Mouse (Mus musculus): ENCODE data around the gene Homer2. TPM values are rescaled to one million over a fixed set of nuclear protein-coding genes. Genes with fewer than 3 reads are reported as not detected.

Gene Homer2
- polyA plus RNA-seq, 1 experiment = 0.05 TPM

DNA sequence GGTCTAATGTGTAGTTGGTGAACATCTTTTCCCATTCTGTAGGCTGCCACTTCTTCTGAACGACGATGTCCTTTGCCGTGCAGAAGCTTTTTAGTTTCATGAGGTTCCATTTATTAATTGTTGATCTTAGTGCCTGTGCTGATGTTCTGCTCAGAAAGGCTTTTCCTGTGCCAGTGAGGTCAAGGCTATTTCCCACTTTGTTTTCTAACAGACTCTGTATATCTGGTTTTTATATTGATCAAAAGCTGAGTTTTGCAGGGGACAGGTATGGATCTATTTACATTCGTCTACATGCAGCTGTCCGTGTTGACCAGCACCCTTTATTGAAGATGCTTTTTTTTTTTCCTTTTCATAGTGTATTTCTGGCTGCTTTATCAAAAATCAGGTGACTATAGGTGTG is 128.0 kb downstream of the Homer2 start:
- H3K36me3 ChIP-seq (ENCODE audit: control insufficient read depth, insufficient read depth) = peaks cover 6% of the 10 kb centered on the region
- H3K79me3 ChIP-seq (ENCODE audit: low read depth) = no peaks in the 10 kb centered on the region
- TF ChIP-seq CEBPB (IDR thresholded peaks at IDR 0.05; ENCODE audit: low read depth) = no peak
- TF ChIP-seq MYOG (IDR thresholded peaks at IDR 0.05; ENCODE audit: control insufficient read depth, extremely low read depth, insufficient read length) = no peak
- TF ChIP-seq USF1 (IDR thresholded peaks at IDR 0.05; ENCODE audit: low read depth) = no peak
- no peak for TF ChIP-seq MYOD1 (IDR thresholded peaks at IDR 0.05; ENCODE audit: control insufficient read depth, insufficient read length, low read depth)
- no peak for TF ChIP-seq CTCF (IDR thresholded peaks at IDR 0.05; ENCODE audit: control insufficient read depth, insufficient read depth, insufficient read length)
- no peak for TF ChIP-seq MAX (IDR thresholded peaks at IDR 0.05)
- no peaks in the 10 kb centered on the region for H3K79me2 ChIP-seq (ENCODE audit: control insufficient read depth, insufficient read depth)
- no peaks in the 10 kb centered on the region for H3K27me3 ChIP-seq (ENCODE audit: control insufficient read depth, insufficient read depth, insufficient read length)
- H3K4me3 ChIP-seq (ENCODE audit: insufficient read depth, poor library complexity, severe bottlenecking) = no peak overlapping the region
- H3ac ChIP-seq (ENCODE audit: control insufficient read depth, insufficient read length, low read depth) = no peak overlapping the region

DNA sequence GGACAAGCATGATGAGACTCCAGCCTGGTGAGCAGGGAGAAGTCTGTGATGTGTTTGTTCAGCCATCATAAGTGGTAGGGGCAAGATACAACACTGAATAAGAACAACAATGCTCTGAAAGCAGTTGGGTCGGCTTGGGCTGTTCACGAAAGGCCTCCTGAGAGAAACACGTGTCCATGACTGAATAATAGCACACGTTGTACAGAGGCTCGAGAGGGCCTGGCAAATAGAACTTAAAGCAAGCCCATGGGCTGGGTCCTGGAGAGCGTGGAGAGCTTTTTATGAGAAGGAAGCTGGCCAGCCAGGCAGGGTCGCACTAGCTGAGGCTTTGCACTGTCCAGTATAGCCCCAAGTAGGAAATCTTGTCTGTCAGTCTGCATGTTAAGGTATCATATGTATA is 128.9 kb downstream of the Homer2 start:
- Histone ChIP-seq H3K79me2 (ENCODE audit: control insufficient read depth, insufficient read depth) (peaks cover 7% of the 10 kb centered on the region), H3K79me3 (ENCODE audit: low read depth) (no peaks in the 10 kb centered on the region)
- no peak for TF ChIP-seq CEBPB (IDR thresholded peaks at IDR 0.05; ENCODE audit: low read depth)
- TF ChIP-seq CTCF (IDR thresholded peaks at IDR 0.05; ENCODE audit: control insufficient read depth, insufficient read depth, insufficient read length) = no peak
- TF ChIP-seq FOSL1 (IDR thresholded peaks at IDR 0.05; ENCODE audit: insufficient read depth, low read length, poor library complexity, severe bottlenecking) = no peak
- no peak for TF ChIP-seq MYOD1 (IDR thresholded peaks at IDR 0.05; ENCODE audit: control insufficient read depth, insufficient read length, low read depth)
- no peak for TF ChIP-seq MYOG (IDR thresholded peaks at IDR 0.05; ENCODE audit: control insufficient read depth, extremely low read depth, insufficient read length)
- no peak for TF ChIP-seq MAX (IDR thresholded peaks at IDR 0.05)
- TF ChIP-seq USF1 (IDR thresholded peaks at IDR 0.05; ENCODE audit: low read depth) = no peak

DNA sequence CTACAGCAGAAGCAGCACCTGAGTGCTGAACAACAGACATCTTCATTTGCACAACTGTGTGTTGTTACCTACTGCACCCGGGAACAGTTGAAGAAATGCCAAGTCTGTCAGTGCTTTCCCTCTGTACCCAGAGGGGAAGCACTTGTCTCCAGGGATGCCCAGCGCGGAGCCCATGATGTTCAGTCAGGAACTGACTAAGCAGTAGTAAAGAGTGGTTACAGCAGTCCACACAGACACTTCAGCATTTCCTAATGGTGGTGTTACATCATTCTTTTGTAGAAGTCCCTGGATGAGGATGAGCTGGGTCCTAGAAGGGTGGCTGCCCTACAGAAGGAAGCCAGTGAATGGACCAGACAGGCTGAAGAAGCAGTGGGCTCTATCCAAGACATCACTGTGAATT is 129.5 kb downstream of the Homer2 start:
- peaks cover 10% of the 10 kb centered on the region for H3K79me2 ChIP-seq (ENCODE audit: control insufficient read depth, insufficient read depth)
- H3K4me3 ChIP-seq (ENCODE audit: insufficient read depth, poor library complexity, severe bottlenecking) = no peak overlapping the region
- TF ChIP-seq USF1 (IDR thresholded peaks at IDR 0.05; ENCODE audit: low read depth) (no peak), CTCF (IDR thresholded peaks at IDR 0.05; ENCODE audit: control insufficient read depth, insufficient read depth, insufficient read length) (no peak), CEBPB (IDR thresholded peaks at IDR 0.05; ENCODE audit: low read depth) (no peak), MYOG (IDR thresholded peaks at IDR 0.05; ENCODE audit: control insufficient read depth, extremely low read depth, insufficient read length) (no peak), MYOD1 (IDR thresholded peaks at IDR 0.05; ENCODE audit: control insufficient read depth, insufficient read length, low read depth) (no peak), FOSL1 (IDR thresholded peaks at IDR 0.05; ENCODE audit: insufficient read depth, low read length, poor library complexity, severe bottlenecking) (no peak), MAX (IDR thresholded peaks at IDR 0.05) (no peak)
- H3K36me3 ChIP-seq (ENCODE audit: control insufficient read depth, insufficient read depth) = peaks cover 6% of the 10 kb centered on the region
- H3K79me3 ChIP-seq (ENCODE audit: low read depth) = no peaks in the 10 kb centered on the region
- no peak overlapping the region for H3ac ChIP-seq (ENCODE audit: control insufficient read depth, insufficient read length, low read depth)
- H3K27me3 ChIP-seq (ENCODE audit: control insufficient read depth, insufficient read depth, insufficient read length) = no peaks in the 10 kb centered on the region

More for the DNA sequence above, 128.9 kb downstream of the Homer2 start:
- H3ac ChIP-seq (ENCODE audit: control insufficient read depth, insufficient read length, low read depth) = no peak overlapping the region
- H3K4me3 ChIP-seq (ENCODE audit: insufficient read depth, poor library complexity, severe bottlenecking) = no peak overlapping the region
- no peaks in the 10 kb centered on the region for H3K27me3 ChIP-seq (ENCODE audit: control insufficient read depth, insufficient read depth, insufficient read length)
- peaks cover 6% of the 10 kb centered on the region for H3K36me3 ChIP-seq (ENCODE audit: control insufficient read depth, insufficient read depth)

DNA sequence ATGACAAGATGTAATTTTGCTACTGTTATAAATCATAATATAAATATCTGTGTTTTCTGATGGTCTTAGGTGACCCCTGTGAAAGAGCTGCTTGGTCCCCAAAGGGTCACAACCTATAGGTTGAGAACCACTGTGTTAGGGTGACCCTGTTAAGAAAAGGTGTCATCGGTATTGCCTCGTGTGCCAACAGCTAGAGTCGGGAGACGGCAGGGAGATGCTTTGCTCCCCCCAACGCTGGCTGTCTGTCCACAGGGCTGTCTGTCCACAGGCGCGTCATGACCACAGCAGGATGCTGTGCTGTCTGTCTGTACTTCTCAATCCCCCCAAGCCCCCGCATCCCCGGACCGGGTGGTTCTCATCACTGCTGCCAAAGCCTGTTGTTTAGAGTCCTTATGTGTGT is 131.7 kb downstream of the Homer2 start:
- H3ac ChIP-seq (ENCODE audit: control insufficient read depth, insufficient read length, low read depth) = no peak overlapping the region

DNA sequence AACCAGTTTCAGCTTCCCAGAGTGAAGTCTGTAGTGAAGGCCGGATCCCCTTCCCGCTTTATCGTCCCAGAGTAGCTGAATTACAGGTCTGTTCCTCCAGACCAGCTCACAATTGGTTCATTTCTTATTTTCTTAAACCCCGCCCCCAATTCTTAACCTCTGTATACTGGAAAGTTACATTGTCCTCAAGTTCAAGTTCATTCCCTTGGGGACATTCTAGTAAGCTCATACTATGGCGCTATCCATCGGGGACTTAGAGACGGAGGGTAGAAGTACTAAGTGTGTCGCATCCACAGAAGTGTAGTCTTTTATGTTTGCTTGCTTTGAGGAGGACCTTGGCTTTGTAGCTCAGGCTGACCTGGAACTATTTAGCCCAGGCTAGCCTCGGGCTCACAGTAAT is 133.5 kb downstream of the Homer2 start:
- Histone ChIP-seq H3K36me3 (ENCODE audit: control insufficient read depth, insufficient read depth) (peaks cover 6% of the 10 kb centered on the region), H3K4me3 (ENCODE audit: insufficient read depth, poor library complexity, severe bottlenecking) (no peak overlapping the region), H3ac (ENCODE audit: control insufficient read depth, insufficient read length, low read depth) (no peak overlapping the region), H3K27me3 (ENCODE audit: control insufficient read depth, insufficient read depth, insufficient read length) (no peaks in the 10 kb centered on the region), H3K79me3 (ENCODE audit: low read depth) (no peaks in the 10 kb centered on the region), H3K79me2 (ENCODE audit: control insufficient read depth, insufficient read depth) (peaks cover 15% of the 10 kb centered on the region)
- TF ChIP-seq MAX (IDR thresholded peaks at IDR 0.05) (no peak), CEBPB (IDR thresholded peaks at IDR 0.05; ENCODE audit: low read depth) (no peak), FOSL1 (IDR thresholded peaks at IDR 0.05; ENCODE audit: insufficient read depth, low read length, poor library complexity, severe bottlenecking) (no peak), USF1 (IDR thresholded peaks at IDR 0.05; ENCODE audit: low read depth) (no peak), MYOG (IDR thresholded peaks at IDR 0.05; ENCODE audit: control insufficient read depth, extremely low read depth, insufficient read length) (no peak), CTCF (IDR thresholded peaks at IDR 0.05; ENCODE audit: control insufficient read depth, insufficient read depth, insufficient read length) (no peak), MYOD1 (IDR thresholded peaks at IDR 0.05; ENCODE audit: control insufficient read depth, insufficient read length, low read depth) (no peak)

More for the DNA sequence above, 131.7 kb downstream of the Homer2 start:
- TF ChIP-seq MYOD1 (IDR thresholded peaks at IDR 0.05; ENCODE audit: control insufficient read depth, insufficient read length, low read depth) (no peak), USF1 (IDR thresholded peaks at IDR 0.05; ENCODE audit: low read depth) (no peak), MAX (IDR thresholded peaks at IDR 0.05) (no peak), CEBPB (IDR thresholded peaks at IDR 0.05; ENCODE audit: low read depth) (no peak), CTCF (IDR thresholded peaks at IDR 0.05; ENCODE audit: control insufficient read depth, insufficient read depth, insufficient read length) (no peak), MYOG (IDR thresholded peaks at IDR 0.05; ENCODE audit: control insufficient read depth, extremely low read depth, insufficient read length) (no peak), FOSL1 (IDR thresholded peaks at IDR 0.05; ENCODE audit: insufficient read depth, low read length, poor library complexity, severe bottlenecking) (no peak)
- peaks cover 15% of the 10 kb centered on the region for H3K79me2 ChIP-seq (ENCODE audit: control insufficient read depth, insufficient read depth)
- H3K79me3 ChIP-seq (ENCODE audit: low read depth) = no peaks in the 10 kb centered on the region
- H3K27me3 ChIP-seq (ENCODE audit: control insufficient read depth, insufficient read depth, insufficient read length) = no peaks in the 10 kb centered on the region
- H3K4me3 ChIP-seq (ENCODE audit: insufficient read depth, poor library complexity, severe bottlenecking) = no peak overlapping the region
- H3K36me3 ChIP-seq (ENCODE audit: control insufficient read depth, insufficient read depth) = peaks cover 6% of the 10 kb centered on the region

DNA sequence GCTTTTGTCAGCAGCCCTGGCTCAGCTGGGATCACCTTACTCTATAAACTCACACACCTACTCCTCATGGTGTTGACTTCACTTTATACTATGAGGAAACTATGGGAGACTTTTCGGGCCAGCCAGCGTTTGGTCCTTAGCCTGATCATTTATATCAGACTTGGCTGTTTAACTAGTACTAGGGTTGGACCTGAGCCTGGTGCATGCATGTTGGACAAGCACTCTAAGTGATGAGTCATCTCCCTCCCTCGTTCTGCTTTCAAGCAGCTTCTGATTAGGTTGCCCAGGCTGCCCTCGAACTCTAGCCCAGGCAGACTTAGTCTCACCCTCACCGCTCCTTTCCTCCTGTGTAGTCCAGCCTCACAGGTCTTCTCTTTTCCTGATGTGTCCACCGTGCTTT is 133.9 kb downstream of the Homer2 start:
- Histone ChIP-seq H3K4me3 (ENCODE audit: insufficient read depth, poor library complexity, severe bottlenecking) (no peak overlapping the region), H3K79me2 (ENCODE audit: control insufficient read depth, insufficient read depth) (peaks cover 15% of the 10 kb centered on the region), H3K27me3 (ENCODE audit: control insufficient read depth, insufficient read depth, insufficient read length) (no peaks in the 10 kb centered on the region), H3ac (ENCODE audit: control insufficient read depth, insufficient read length, low read depth) (no peak overlapping the region), H3K36me3 (ENCODE audit: control insufficient read depth, insufficient read depth) (peaks cover 6% of the 10 kb centered on the region), H3K79me3 (ENCODE audit: low read depth) (no peaks in the 10 kb centered on the region)
- TF ChIP-seq MAX (IDR thresholded peaks at IDR 0.05) (no peak), CEBPB (IDR thresholded peaks at IDR 0.05; ENCODE audit: low read depth) (no peak), CTCF (IDR thresholded peaks at IDR 0.05; ENCODE audit: control insufficient read depth, insufficient read depth, insufficient read length) (no peak), MYOG (IDR thresholded peaks at IDR 0.05; ENCODE audit: control insufficient read depth, extremely low read depth, insufficient read length) (no peak), MYOD1 (IDR thresholded peaks at IDR 0.05; ENCODE audit: control insufficient read depth, insufficient read length, low read depth) (no peak), FOSL1 (IDR thresholded peaks at IDR 0.05; ENCODE audit: insufficient read depth, low read length, poor library complexity, severe bottlenecking) (no peak), USF1 (IDR thresholded peaks at IDR 0.05; ENCODE audit: low read depth) (no peak)
